Comparison of ENCODE assay signal across 8 mouse cellular contexts in genomic region chr11:118355205-118355604, GRCm38 (mm10). TPM values are rescaled to one million over a fixed set of nuclear protein-coding genes. Genes with fewer than 3 reads are reported as not detected.
A peak's percentile ranks its signal among the peaks of the same experiment; 100 is the strongest.
DNase-seq lines count a peak whose midpoint lies in the region; ATAC-seq lines count a peak whose summit lies in the region.

No protein-coding gene starts in this region.

- peak overlapping the region; percentile 97 for H3K27ac ChIP-seq in embryonic facial prominence, embryonic 14.5 days (replicated peaks; ENCODE audit: low read depth, low read length)
- H3K27ac ChIP-seq in heart, embryonic 11.5 days (ENCODE audit: low read depth, low read length) = peak overlapping the region; percentile 74
- peak overlapping the region; percentile 88 for H3K27ac ChIP-seq in kidney, embryonic 15.5 days

- H3K4me1 ChIP-seq in erythroblast, embryonic 14.5 days (ENCODE audit: control insufficient read depth) = no peaks in the 10 kb centered on the region
- H3K4me1 ChIP-seq in embryonic facial prominence, embryonic 14.5 days (ENCODE audit: control insufficient read depth, insufficient read depth, low read length) = peaks cover 29% of the 10 kb centered on the region
- peaks cover 17% of the 10 kb centered on the region for H3K4me1 ChIP-seq in heart, embryonic 11.5 days (ENCODE audit: control insufficient read depth, insufficient read depth, low read length)
- peaks cover 44% of the 10 kb centered on the region for H3K4me1 ChIP-seq in kidney, embryonic 15.5 days

- peaks cover 30% of the 10 kb centered on the region for H3K27me3 ChIP-seq in erythroblast, embryonic 14.5 days (ENCODE audit: control insufficient read depth)
- no peaks in the 10 kb centered on the region for H3K27me3 ChIP-seq in embryonic facial prominence, embryonic 14.5 days (replicated peaks; ENCODE audit: control insufficient read depth, insufficient read depth, low read length)
- H3K27me3 ChIP-seq in heart, embryonic 11.5 days (ENCODE audit: control insufficient read depth, insufficient read depth, low read length) = no peaks in the 10 kb centered on the region
- H3K27me3 ChIP-seq in kidney, embryonic 15.5 days = no peaks in the 10 kb centered on the region

- peak; percentile 94 for DNase-seq in embryonic facial prominence, embryonic 14.5 days (ENCODE audit: low spot score)
- peak; percentile 72 for DNase-seq in liver
- DNase-seq in spleen, postnatal 14 days (ENCODE audit: low spot score in 2 of 2) = peak; percentile 61 to 69

- WGBS in embryonic facial prominence, embryonic 14.5 days = 0% methylated on average over 1 of the region's 43 CpGs
- WGBS in heart, embryonic 11.5 days (ENCODE audit: insufficient replicate concordance) = under 1% methylated on average over 27 of the region's 43 CpGs
- under 1% methylated on average over 32 of the region's 43 CpGs for WGBS in kidney, embryonic 15.5 days

- no peaks in the 10 kb centered on the region for H3K36me3 ChIP-seq in erythroblast, embryonic 14.5 days (ENCODE audit: control insufficient read depth)
- H3K36me3 ChIP-seq in embryonic facial prominence, embryonic 14.5 days (ENCODE audit: control insufficient read depth, insufficient read depth, low read length) = peaks cover 13% of the 10 kb centered on the region; the same call in 1 of the 2 replicates
- 0 out of 2 replicates have a peak, but pooled peaks cover 2% of the 10 kb centered on the region for H3K36me3 ChIP-seq in heart, embryonic 11.5 days (ENCODE audit: control insufficient read depth, insufficient read depth, low read length)
- 0 out of 2 replicates have a peak, but pooled peaks cover 7% of the 10 kb centered on the region for H3K36me3 ChIP-seq in kidney, embryonic 15.5 days

- H3K9me3 ChIP-seq in erythroblast, embryonic 14.5 days (ENCODE audit: control insufficient read depth, low read length) = no peaks in the 10 kb centered on the region
- no peaks in the 10 kb centered on the region for H3K9me3 ChIP-seq in embryonic facial prominence, embryonic 14.5 days (ENCODE audit: control insufficient read depth, low read length)
- no peaks in the 10 kb centered on the region for H3K9me3 ChIP-seq in heart, embryonic 11.5 days (replicated peaks; ENCODE audit: control insufficient read depth, low read length)
- H3K9me3 ChIP-seq in kidney, embryonic 15.5 days (replicated peaks) = no peaks in the 10 kb centered on the region

- no peak for ATAC-seq in erythroblast, adult 5-6 weeks (replicated peaks; ENCODE audit: low FRiP score, poor library complexity, severe bottlenecking)
- ATAC-seq in embryonic facial prominence, embryonic 14.5 days (ENCODE audit: low read depth) = peak; percentile 95
- peak; percentile 70 for ATAC-seq in heart, embryonic 11.5 days (replicated peaks; ENCODE audit: insufficient number of reproducible peaks, low FRiP score, low TSS enrichment)
- peak; percentile 95 for ATAC-seq in kidney, embryonic 15.5 days (replicated peaks; ENCODE audit: low FRiP score)
- peak; percentile 86 for ATAC-seq in monocyte, adult 5-6 weeks (replicated peaks; ENCODE audit: insufficient number of reproducible peaks, low FRiP score, low TSS enrichment, poor library complexity, severe bottlenecking)

- H3K4me3 ChIP-seq in erythroblast, embryonic 14.5 days (replicated peaks) = peak overlapping the region; percentile 35
- peak overlapping the region; percentile 88 for H3K4me3 ChIP-seq in embryonic facial prominence, embryonic 14.5 days (ENCODE audit: low read depth, low read length)
- peak overlapping the region; percentile 72 for H3K4me3 ChIP-seq in heart, embryonic 11.5 days (ENCODE audit: low read depth, low read length)
- peak overlapping the region; percentile 72 for H3K4me3 ChIP-seq in kidney, embryonic 15.5 days (replicated peaks)

- peak overlapping the region; percentile 97 for H3K9ac ChIP-seq in embryonic facial prominence, embryonic 14.5 days (ENCODE audit: low read depth, low read length)
- peak overlapping the region; percentile 88 for H3K9ac ChIP-seq in heart, embryonic 11.5 days (ENCODE audit: low read depth, low read length)
- peak overlapping the region; percentile 91 for H3K9ac ChIP-seq in kidney, embryonic 15.5 days

- peak overlapping the region; percentile 77 for H3K4me2 ChIP-seq in embryonic facial prominence, embryonic 14.5 days (ENCODE audit: low read depth, low read length)
- peak overlapping the region; percentile 72 for H3K4me2 ChIP-seq in heart, embryonic 11.5 days
- peak overlapping the region; percentile 82 for H3K4me2 ChIP-seq in kidney, embryonic 15.5 days

RNA-seq across cellular contexts. Expression of gene Timp2, which starts 0.3 kb away (rescaled TPM):
- 0.05 and 0.13 TPM in 2 replicates for polyA plus RNA-seq in erythroblast, embryonic 14.5 days (2012)
- 4.8 and 12.9 TPM in 2 replicates for total RNA-seq in erythroblast, adult 5-6 weeks (2015; ENCODE audit: low replicate concordance)
- 8.3 and 11.3 TPM in 2 replicates for total RNA-seq in erythroblast, adult 5-6 weeks (2017; ENCODE audit: low replicate concordance)
- polyA plus RNA-seq in embryonic facial prominence, embryonic 14.5 days (2014; fragmentation: Nextera tagmentation; extraction: Ambion mirVana) = 182 and 196 TPM in 2 replicates
- polyA plus RNA-seq in heart, embryonic 11.5 days (2014; fragmentation: Nextera tagmentation; extraction: Ambion mirVana) = 46.0 and 50.8 TPM in 2 replicates
- polyA plus RNA-seq in kidney, embryonic 15.5 days (2015; fragmentation: Nextera tagmentation; extraction: Ambion mirVana) = 84.4 and 87.7 TPM in 2 replicates
- total RNA-seq in monocyte, adult 5-6 weeks (2017) = 19.4 to 46.1 TPM (median 27.0 TPM) in 3 replicates

RNA-seq across cellular contexts. Expression of gene Cep295nl, which starts 12.9 kb away (rescaled TPM):
- not detected in 2 replicates for polyA plus RNA-seq in erythroblast, embryonic 14.5 days (2012)
- total RNA-seq in erythroblast, adult 5-6 weeks (2015; ENCODE audit: low replicate concordance) = 1.0 TPM in 1 of 2 replicates, not detected in the other
- total RNA-seq in erythroblast, adult 5-6 weeks (2017; ENCODE audit: low replicate concordance) = not detected in 2 replicates
- 0.63 and 1.2 TPM in 2 replicates for polyA plus RNA-seq in embryonic facial prominence, embryonic 14.5 days (2014; fragmentation: Nextera tagmentation; extraction: Ambion mirVana)
- 0.18 and 0.31 TPM in 2 replicates for polyA plus RNA-seq in heart, embryonic 11.5 days (2014; fragmentation: Nextera tagmentation; extraction: Ambion mirVana)
- 0.44 and 0.80 TPM in 2 replicates for polyA plus RNA-seq in kidney, embryonic 15.5 days (2015; fragmentation: Nextera tagmentation; extraction: Ambion mirVana)
- 1.6 to 2.8 TPM in 2 of 3 replicates, not detected in the other for total RNA-seq in monocyte, adult 5-6 weeks (2017)

RNA-seq across cellular contexts. Expression of gene Lgals3bp, which starts 46.7 kb away (rescaled TPM):
- 0.08 and 0.23 TPM in 2 replicates for polyA plus RNA-seq in erythroblast, embryonic 14.5 days (2012)
- 54.5 and 58.0 TPM in 2 replicates for total RNA-seq in erythroblast, adult 5-6 weeks (2015; ENCODE audit: low replicate concordance)
- total RNA-seq in erythroblast, adult 5-6 weeks (2017; ENCODE audit: low replicate concordance) = 7.7 and 18.0 TPM in 2 replicates
- polyA plus RNA-seq in embryonic facial prominence, embryonic 14.5 days (2014; fragmentation: Nextera tagmentation; extraction: Ambion mirVana) = 11.8 and 14.2 TPM in 2 replicates
- polyA plus RNA-seq in heart, embryonic 11.5 days (2014; fragmentation: Nextera tagmentation; extraction: Ambion mirVana) = 3.1 and 3.8 TPM in 2 replicates
- 13.6 and 18.2 TPM in 2 replicates for polyA plus RNA-seq in kidney, embryonic 15.5 days (2015; fragmentation: Nextera tagmentation; extraction: Ambion mirVana)
- total RNA-seq in monocyte, adult 5-6 weeks (2017) = 16.7 to 76.6 TPM (median 44.4 TPM) in 3 replicates

Comparison
In these comparisons a context has a peak if more than half of its experiments do, and no peak if none do; other contexts are left out.
1. H3K4me3 ChIP-seq: peak in every context shown above with its lines; median percentile 88 in embryonic facial prominence, embryonic 14.5 days; 72 in heart, embryonic 11.5 days; 72 in kidney, embryonic 15.5 days; 35 in erythroblast, embryonic 14.5 days.
2. RNA of gene Timp2, which starts 0.3 kb away (polyA plus RNA-seq): 182 to 196 TPM in embryonic facial prominence, embryonic 14.5 days, 84.4 to 87.7 TPM in kidney, embryonic 15.5 days and 46.0 to 50.8 TPM in heart, embryonic 11.5 days; 0.05 to 0.13 TPM in erythroblast, embryonic 14.5 days; every median in the first group is over 10 times any median in the second.
3. Peak in every context shown above with its lines, with median percentiles within 50 percentile points of each other: DNase-seq, H3K27ac ChIP-seq, H3K4me2 ChIP-seq and H3K9ac ChIP-seq.